ENCODE assay signal across 15 mouse cellular contexts in genomic region chr1:98051039-98051438, GRCm38 (mm10). TPM values are rescaled to one million over a fixed set of nuclear protein-coding genes. Genes with fewer than 3 reads are reported as not detected.
DNase-seq lines count a peak whose midpoint lies in the region; ATAC-seq and TF ChIP-seq lines count a peak whose summit lies in the region.
"Had no signal": no experiment of that assay in that cellular context is flagged by ENCODE, and none has a peak within 500 bp of the region (broad histone marks: within the 10 kb centered on the region; RNA-seq: fewer than 3 reads in every experiment).

No protein-coding gene starts in this region.

- WGBS in intestine, embryonic 14.5 days: 27% methylated on average over 3 of the region's 3 CpGs
- WGBS in intestine, postnatal 0 days: 53% methylated on average over 3 of the region's 3 CpGs
- 44% methylated on average over 3 of the region's 3 CpGs for WGBS in lung, postnatal 0 days
- WGBS in limb, embryonic 12.5 days: 26% methylated on average over 3 of the region's 3 CpGs

- H3K9ac ChIP-seq in intestine, embryonic 14.5 days (ENCODE audit: low read length): no peak overlapping the region
- H3K9ac ChIP-seq in intestine, postnatal 0 days (ENCODE audit: low read depth, low read length): no peak overlapping the region
- H3K9ac ChIP-seq in lung, postnatal 0 days (replicated peaks; ENCODE audit: low read depth): no peak overlapping the region
- no peak overlapping the region for H3K9ac ChIP-seq in limb, embryonic 12.5 days (replicated peaks)
- H3K9ac ChIP-seq: embryonic facial prominence, embryonic 12.5 days; midbrain, embryonic 15.5 days had no signal

- H3K36me3 ChIP-seq in intestine, embryonic 14.5 days (ENCODE audit: control insufficient read depth, insufficient read depth, low read length): no peaks in the 10 kb centered on the region
- H3K36me3 ChIP-seq in intestine, postnatal 0 days (ENCODE audit: control insufficient read depth, insufficient read depth): no peaks in the 10 kb centered on the region
- no peaks in the 10 kb centered on the region for H3K36me3 ChIP-seq in lung, postnatal 0 days (ENCODE audit: insufficient read depth, low read length)
- H3K36me3 ChIP-seq in limb, embryonic 12.5 days: no peaks in the 10 kb centered on the region
- H3K36me3 ChIP-seq: embryonic facial prominence, embryonic 12.5 days; midbrain, embryonic 15.5 days had no signal

- TF ChIP-seq CTCF in intestine, postnatal 0 days (IDR thresholded peaks at IDR 0.05; ENCODE audit: low read depth): no peak
- no peak for TF ChIP-seq CTCF in lung, postnatal 0 days (IDR thresholded peaks at IDR 0.05)

- no peak; the same call in 1 of the 2 replicates for ATAC-seq in intestine, embryonic 14.5 days (replicated peaks; ENCODE audit: low FRiP score, low TSS enrichment, low read depth)
- no peak for ATAC-seq in intestine, postnatal 0 days
- ATAC-seq in lung, postnatal 0 days: peak; percentile 60
- peak; percentile 44; the same call in 1 of the 2 replicates for ATAC-seq in limb, embryonic 12.5 days (ENCODE audit: insufficient number of reproducible peaks, insufficient read depth, low FRiP score, low TSS enrichment, low read depth)
- ATAC-seq: forebrain, embryonic 16.5 days; midbrain, embryonic 15.5 days had no signal

- DNase-seq in intestine, embryonic 14.5 days (ENCODE audit: low spot score): no peak
- no peak for DNase-seq in lung, postnatal 0 days (ENCODE audit: low spot score)
- no peak for DNase-seq in lung, adult 18-20 months
- DNase-seq in forelimb bud, embryonic 11.5 days (ENCODE audit: low read depth, low spot score): peak; percentile 25
- DNase-seq in layer of hippocampus, postnatal 10 days (ENCODE audit: low spot score in 2 of 2): no peak
- no peak for DNase-seq in heart, adult 9 months (ENCODE audit: low spot score in 2 of 2)
- DNase-seq: cerebellum, adult 9-11 months; gastrocnemius, adult 2 months; right cerebral cortex, adult 18-20 months had no signal

- H3K4me1 ChIP-seq in intestine, embryonic 14.5 days (replicated peaks; ENCODE audit: control insufficient read depth, insufficient read depth, low read length): peaks cover 15% of the 10 kb centered on the region; the same call in 1 of the 2 replicates
- H3K4me1 ChIP-seq in intestine, postnatal 0 days (replicated peaks; ENCODE audit: control insufficient read depth, insufficient read depth, low read length): no peaks in the 10 kb centered on the region
- no peaks in the 10 kb centered on the region for H3K4me1 ChIP-seq in lung, postnatal 0 days (ENCODE audit: insufficient read depth, low read depth, low read length)
- peaks cover 17% of the 10 kb centered on the region for H3K4me1 ChIP-seq in limb, embryonic 12.5 days (replicated peaks)

- peak overlapping the region; percentile 6; the same call in 1 of the 2 replicates for H3K27ac ChIP-seq in intestine, embryonic 14.5 days (ENCODE audit: low read depth)
- H3K27ac ChIP-seq in intestine, postnatal 0 days (ENCODE audit: low read depth, low read length): no peak overlapping the region
- H3K27ac ChIP-seq in lung, postnatal 0 days (ENCODE audit: low read length): no peak overlapping the region
- H3K27ac ChIP-seq in limb, embryonic 12.5 days: no peak overlapping the region
- H3K27ac ChIP-seq: embryonic facial prominence, embryonic 12.5 days; gastrocnemius, adult 2 months; midbrain, embryonic 15.5 days had no signal

- no peak overlapping the region for H3K4me3 ChIP-seq in intestine, embryonic 14.5 days (ENCODE audit: low read depth, low read length)
- no peak overlapping the region for H3K4me3 ChIP-seq in intestine, postnatal 0 days (ENCODE audit: low read depth, low read length)
- H3K4me3 ChIP-seq in lung, postnatal 0 days (ENCODE audit: low read depth, low read length): no peak overlapping the region
- H3K4me3 ChIP-seq in limb, embryonic 12.5 days (replicated peaks): no peak overlapping the region
- H3K4me3 ChIP-seq: embryonic facial prominence, embryonic 12.5 days; gastrocnemius, adult 2 months; midbrain, embryonic 15.5 days had no signal

- H3K4me2 ChIP-seq in intestine, embryonic 14.5 days (ENCODE audit: low read length): no peak overlapping the region
- no peak overlapping the region for H3K4me2 ChIP-seq in intestine, postnatal 0 days (replicated peaks; ENCODE audit: low read depth)
- no peak overlapping the region for H3K4me2 ChIP-seq in lung, postnatal 0 days (replicated peaks; ENCODE audit: low read depth, low read length)
- no peak overlapping the region for H3K4me2 ChIP-seq in limb, embryonic 12.5 days
- H3K4me2 ChIP-seq: embryonic facial prominence, embryonic 12.5 days; midbrain, embryonic 15.5 days had no signal

- TF ChIP-seq EP300 in lung, postnatal 0 days (IDR thresholded peaks at IDR 0.05): no peak

- H3K9me3 ChIP-seq in intestine, embryonic 14.5 days (ENCODE audit: control insufficient read depth, low read length): no peaks in the 10 kb centered on the region
- H3K9me3 ChIP-seq in intestine, postnatal 0 days (ENCODE audit: control insufficient read depth): no peaks in the 10 kb centered on the region
- no peaks in the 10 kb centered on the region for H3K9me3 ChIP-seq in lung, postnatal 0 days (ENCODE audit: low read length)
- H3K9me3 ChIP-seq in limb, embryonic 12.5 days: no peaks in the 10 kb centered on the region
- H3K9me3 ChIP-seq: embryonic facial prominence, embryonic 12.5 days; midbrain, embryonic 15.5 days had no signal

- H3K27me3 ChIP-seq in intestine, embryonic 14.5 days (replicated peaks; ENCODE audit: control insufficient read depth, insufficient read depth, low read length): no peaks in the 10 kb centered on the region
- no peaks in the 10 kb centered on the region for H3K27me3 ChIP-seq in intestine, postnatal 0 days (replicated peaks; ENCODE audit: control insufficient read depth, insufficient read depth, low read length)
- no peaks in the 10 kb centered on the region for H3K27me3 ChIP-seq in lung, postnatal 0 days (replicated peaks; ENCODE audit: insufficient read depth, low read length)
- no peaks in the 10 kb centered on the region for H3K27me3 ChIP-seq in limb, embryonic 12.5 days
- H3K27me3 ChIP-seq: CH12.LX; embryonic facial prominence, embryonic 12.5 days; midbrain, embryonic 15.5 days had no signal

RNA-seq across cellular contexts. Expression of gene Pam, which starts 44.4 kb away (rescaled TPM):
- 65.3 and 67.9 TPM in 2 replicates for polyA plus RNA-seq in intestine, embryonic 14.5 days (2014; fragmentation: Nextera tagmentation; extraction: Ambion mirVana)
- polyA plus RNA-seq in intestine, postnatal 0 days (2015; fragmentation: Nextera tagmentation; extraction: Ambion mirVana): 65.9 and 72.4 TPM in 2 replicates
- polyA plus RNA-seq in lung, postnatal 0 days (2015; fragmentation: Nextera tagmentation; extraction: Ambion mirVana): 90.3 and 96.6 TPM in 2 replicates
- polyA plus RNA-seq in limb, embryonic 12.5 days (2016; fragmentation: Nextera tagmentation; extraction: Ambion mirVana): 25.9 and 33.0 TPM in 2 replicates
- 100 to 1,000 TPM; 158 to 166 TPM for total RNA-seq in layer of hippocampus, postnatal 10 days (2021)
- total RNA-seq: CH12.LX had no signal

Comparison
In these comparisons a context has a peak if more than half of its experiments do, and no peak if none do; other contexts are left out.
1. ATAC-seq: peak in lung, postnatal 0 days (single experiment) and limb, embryonic 12.5 days (single experiment); none in intestine, embryonic 14.5 days (single experiment) and intestine, postnatal 0 days (single experiment).